Mouse (Mus musculus): ENCODE measurements at regions not wholly inside any gene's neighbourhood (a gene's known extent, or its start where the extent isn't known, plus 50 kb on each side); places are given as distances from the start of the nearest gene placed in this dataset.

GRCm38 (mm10) chr7:62276219-62276618, 70.2 kb upstream of the Ndn start:
- Histone ChIP-seq H3K4me3 (no peak overlapping the region; the same call in 1 of the 2 replicates), H3K27ac (no peak overlapping the region), H3K36me3 (no peaks in the 10 kb centered on the region), H3K9me3 (peaks cover 4% of the 10 kb centered on the region; the same call in 1 of the 2 replicates), H3K4me1 (replicated peaks) (peaks cover 15% of the 10 kb centered on the region; the same call in 1 of the 2 replicates), H3K27me3 (ENCODE audit: insufficient read depth, poor library complexity, severe bottlenecking) (no peaks in the 10 kb centered on the region)
- WGBS = 45% methylated on average over 2 of the region's 2 CpGs
- DNase-seq (ENCODE audit: low spot score) = no peak

GRCm38 (mm10) chr7:62278492-62278891, 67.9 kb upstream of the Ndn start:
- DNase-seq (ENCODE audit: low spot score) = peak; percentile 15
- H3K36me3 ChIP-seq = no peaks in the 10 kb centered on the region
- peak overlapping the region; percentile 83 for H3K27ac ChIP-seq
- WGBS = 45% methylated on average over 2 of the region's 2 CpGs
- no peak overlapping the region for H3K4me3 ChIP-seq
- peaks cover 15% of the 10 kb centered on the region; the same call in 1 of the 2 replicates for H3K4me1 ChIP-seq (replicated peaks)
- peaks cover 4% of the 10 kb centered on the region; the same call in 1 of the 2 replicates for H3K9me3 ChIP-seq
- no peaks in the 10 kb centered on the region for H3K27me3 ChIP-seq (ENCODE audit: insufficient read depth, poor library complexity, severe bottlenecking)

GRCm38 (mm10) chr7:62279022-62279421, 67.3 kb upstream of the Ndn start:
- Histone ChIP-seq H3K27ac (peak overlapping the region; percentile 83), H3K36me3 (no peaks in the 10 kb centered on the region), H3K4me1 (replicated peaks) (peaks cover 15% of the 10 kb centered on the region; the same call in 1 of the 2 replicates), H3K27me3 (ENCODE audit: insufficient read depth, poor library complexity, severe bottlenecking) (no peaks in the 10 kb centered on the region), H3K9me3 (peaks cover 4% of the 10 kb centered on the region; the same call in 1 of the 2 replicates), H3K4me3 (no peak overlapping the region)
- DNase-seq (ENCODE audit: low spot score) = peak; percentile 29
- WGBS = 59% methylated on average over 4 of the region's 4 CpGs
